Mouse (Mus musculus): ENCODE measurements around the gene Gm36210.
A peak's percentile ranks its signal among the peaks of the same experiment; 100 is the strongest.

Gene Gm36210

DNA sequence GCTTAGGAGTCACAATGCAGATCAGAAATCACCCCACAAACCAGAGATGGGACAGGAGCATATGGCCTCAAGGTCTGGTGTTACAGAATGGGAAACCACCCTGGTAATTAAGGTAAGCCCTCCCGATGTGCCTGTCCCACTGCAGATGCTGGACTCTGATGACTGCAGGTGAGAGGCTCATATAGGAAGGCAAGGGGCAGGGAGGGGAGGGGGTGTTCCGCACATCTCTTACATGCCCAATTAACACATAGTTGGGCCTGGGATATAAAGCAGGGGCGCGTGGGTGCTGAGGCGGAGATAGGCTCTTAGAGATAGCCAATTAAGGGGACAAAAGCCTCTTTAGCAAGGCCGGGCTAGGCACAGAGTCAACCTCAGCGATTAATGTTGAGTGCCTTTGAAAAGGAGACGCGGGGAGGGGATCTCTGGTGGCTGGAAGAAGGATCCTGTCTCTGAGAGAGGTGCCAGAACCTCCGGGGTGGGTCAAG is at the start of gene Gm36210:
Gene Gm36210 (minus strand): TSS at position 51 of the 485 bp plus-strand sequence.
- H3K27me3 ChIP-seq (ENCODE audit: insufficient read depth, low read length): no peaks in the 10 kb centered on the region
- peak within 1 kb of the TSS; percentile 48 for H3K4me3 ChIP-seq (replicated peaks; ENCODE audit: low read length)
- peaks cover 74% of the 10 kb centered on the region for H3K36me3 ChIP-seq (ENCODE audit: insufficient read depth, low read length)
- H3K4me1 ChIP-seq (replicated peaks; ENCODE audit: low read depth, low read length): peaks cover 86% of the 10 kb centered on the region
- no peaks in the 10 kb centered on the region for H3K9me3 ChIP-seq (ENCODE audit: low read length)
- TF ChIP-seq POU5F1 (IDR thresholded peaks at IDR 0.05; ENCODE audit: borderline replicate concordance, low read length): no peak
- TF ChIP-seq NANOG (IDR thresholded peaks at IDR 0.05; ENCODE audit: borderline replicate concordance, low read length): no peak
- no peak for TF ChIP-seq CTCF (conservative IDR thresholded peaks at IDR 0.05; ENCODE audit: low read length)

- TF ChIP-seq CTCF (conservative IDR thresholded peaks at IDR 0.05; ENCODE audit: low read length) (no peak), NANOG (IDR thresholded peaks at IDR 0.05; ENCODE audit: borderline replicate concordance, low read length) (no peak), POU5F1 (IDR thresholded peaks at IDR 0.05; ENCODE audit: borderline replicate concordance, low read length) (no peak)
- H3K4me1 ChIP-seq (replicated peaks; ENCODE audit: low read depth, low read length): peaks cover 30% of the 10 kb centered on the region
- no peaks in the 10 kb centered on the region for H3K9me3 ChIP-seq (ENCODE audit: low read length)
- no peaks in the 10 kb centered on the region for H3K36me3 ChIP-seq (ENCODE audit: insufficient read depth, low read length)
- no peak overlapping the region for H3K4me3 ChIP-seq (replicated peaks; ENCODE audit: low read length)
- H3K27me3 ChIP-seq (ENCODE audit: insufficient read depth, low read length): no peaks in the 10 kb centered on the region; the same call in 1 of the 2 replicates
These were observed 47.6 kb upstream of the Gm36210 start for GRCm38 (mm10) chr7:4953815-4954445.

- TF ChIP-seq NANOG (IDR thresholded peaks at IDR 0.05; ENCODE audit: borderline replicate concordance, low read length): no peak
- no peak for TF ChIP-seq POU5F1 (IDR thresholded peaks at IDR 0.05; ENCODE audit: borderline replicate concordance, low read length)
- no peak for TF ChIP-seq CTCF (conservative IDR thresholded peaks at IDR 0.05; ENCODE audit: low read length)
- no peaks in the 10 kb centered on the region; the same call in 1 of the 2 replicates for H3K27me3 ChIP-seq (ENCODE audit: insufficient read depth, low read length)
- H3K9me3 ChIP-seq (ENCODE audit: low read length): no peaks in the 10 kb centered on the region
- H3K4me1 ChIP-seq (replicated peaks; ENCODE audit: low read depth, low read length): peaks cover 35% of the 10 kb centered on the region
- no peak overlapping the region for H3K4me3 ChIP-seq (replicated peaks; ENCODE audit: low read length)
- no peaks in the 10 kb centered on the region for H3K36me3 ChIP-seq (ENCODE audit: insufficient read depth, low read length)
These were observed 44.4 kb upstream of the Gm36210 start for GRCm38 (mm10) chr7:4950561-4951342.

- peaks cover 6% of the 10 kb centered on the region; the same call in 1 of the 2 replicates for H3K27me3 ChIP-seq (ENCODE audit: insufficient read depth, low read length)
- no peak overlapping the region for H3K4me3 ChIP-seq (replicated peaks; ENCODE audit: low read length)
- H3K9me3 ChIP-seq (ENCODE audit: low read length): no peaks in the 10 kb centered on the region
- TF ChIP-seq POU5F1 (IDR thresholded peaks at IDR 0.05; ENCODE audit: borderline replicate concordance, low read length) (no peak), CTCF (conservative IDR thresholded peaks at IDR 0.05; ENCODE audit: low read length) (no peak), NANOG (IDR thresholded peaks at IDR 0.05; ENCODE audit: borderline replicate concordance, low read length) (no peak)
- peaks cover 35% of the 10 kb centered on the region for H3K4me1 ChIP-seq (replicated peaks; ENCODE audit: low read depth, low read length)
- H3K36me3 ChIP-seq (ENCODE audit: insufficient read depth, low read length): no peaks in the 10 kb centered on the region
These were observed 42.1 kb upstream of the Gm36210 start for GRCm38 (mm10) chr7:4948386-4948785.

DNA sequence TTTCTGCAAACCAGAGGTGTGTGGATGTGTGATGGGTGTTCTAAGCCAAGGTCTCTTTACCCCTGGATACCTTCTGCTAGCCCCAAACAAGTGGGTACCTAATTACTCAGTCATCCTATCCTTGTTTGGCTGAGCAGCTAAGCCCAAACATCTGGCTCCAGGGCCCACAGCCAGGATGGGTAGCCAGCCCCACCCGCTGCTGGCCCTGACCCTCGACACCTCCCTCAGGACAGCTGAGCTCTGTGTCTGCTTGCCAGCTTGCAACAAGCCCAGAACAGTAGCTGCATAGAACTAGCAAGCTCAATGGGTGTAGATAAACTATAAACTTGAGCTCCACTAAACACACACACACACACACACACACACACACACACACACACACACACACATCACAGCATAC is 41.5 kb upstream of the Gm36210 start:
- Histone ChIP-seq H3K4me1 (replicated peaks; ENCODE audit: low read depth, low read length) (peaks cover 34% of the 10 kb centered on the region), H3K36me3 (ENCODE audit: insufficient read depth, low read length) (no peaks in the 10 kb centered on the region), H3K9me3 (ENCODE audit: low read length) (no peaks in the 10 kb centered on the region), H3K27me3 (ENCODE audit: insufficient read depth, low read length) (peaks cover 6% of the 10 kb centered on the region; the same call in 1 of the 2 replicates), H3K4me3 (replicated peaks; ENCODE audit: low read length) (no peak overlapping the region)
- no peak for TF ChIP-seq POU5F1 (IDR thresholded peaks at IDR 0.05; ENCODE audit: borderline replicate concordance, low read length)
- no peak for TF ChIP-seq CTCF (conservative IDR thresholded peaks at IDR 0.05; ENCODE audit: low read length)
- TF ChIP-seq NANOG (IDR thresholded peaks at IDR 0.05; ENCODE audit: borderline replicate concordance, low read length): no peak

GRCm38 (mm10) chr7:4943223-4943815 is 37.0 kb upstream of the Gm36210 start:
- H3K4me1 ChIP-seq (replicated peaks; ENCODE audit: low read depth, low read length): peaks cover 15% of the 10 kb centered on the region

DNA sequence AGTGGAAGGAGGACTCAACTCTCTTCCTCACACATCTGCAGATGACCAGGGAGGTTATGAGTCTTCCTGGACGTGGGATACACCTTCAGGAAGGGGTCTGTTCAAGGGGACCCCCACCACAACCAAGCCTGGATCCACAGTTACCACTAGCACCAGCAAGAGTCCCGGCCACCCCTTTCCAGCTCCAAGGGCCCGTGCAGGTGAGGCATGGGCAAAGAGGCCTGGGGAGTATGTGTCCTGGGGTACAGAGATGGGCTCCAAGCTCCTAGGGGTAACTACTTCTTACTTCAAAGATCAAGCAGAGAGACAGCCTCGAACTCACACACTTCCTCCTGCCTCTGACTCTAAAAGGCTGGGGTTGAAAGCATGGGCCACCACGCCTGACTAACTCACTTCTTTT is 36.4 kb upstream of the Gm36210 start:
- Histone ChIP-seq H3K4me3 (replicated peaks; ENCODE audit: low read length) (no peak overlapping the region), H3K4me1 (replicated peaks; ENCODE audit: low read depth, low read length) (peaks cover 15% of the 10 kb centered on the region), H3K9me3 (ENCODE audit: low read length) (no peaks in the 10 kb centered on the region), H3K27me3 (ENCODE audit: insufficient read depth, low read length) (peaks cover 9% of the 10 kb centered on the region; the same call in 1 of the 2 replicates), H3K36me3 (ENCODE audit: insufficient read depth, low read length) (no peaks in the 10 kb centered on the region)
- TF ChIP-seq NANOG (IDR thresholded peaks at IDR 0.05; ENCODE audit: borderline replicate concordance, low read length) (no peak), CTCF (conservative IDR thresholded peaks at IDR 0.05; ENCODE audit: low read length) (no peak), POU5F1 (IDR thresholded peaks at IDR 0.05; ENCODE audit: borderline replicate concordance, low read length) (no peak)

More at GRCm38 (mm10) chr7:4943223-4943815, 37.0 kb upstream of the Gm36210 start:
- Histone ChIP-seq H3K4me3 (replicated peaks; ENCODE audit: low read length) (peak overlapping the region; percentile 64), H3K27me3 (ENCODE audit: insufficient read depth, low read length) (peaks cover 9% of the 10 kb centered on the region; the same call in 1 of the 2 replicates), H3K36me3 (ENCODE audit: insufficient read depth, low read length) (no peaks in the 10 kb centered on the region), H3K9me3 (ENCODE audit: low read length) (no peaks in the 10 kb centered on the region)
- TF ChIP-seq POU5F1 (IDR thresholded peaks at IDR 0.05; ENCODE audit: borderline replicate concordance, low read length) (no peak), CTCF (conservative IDR thresholded peaks at IDR 0.05; ENCODE audit: low read length) (peak; percentile 92)

GRCm38 (mm10) chr7:4940068-4940479 is 33.8 kb upstream of the Gm36210 start:
- H3K4me3 ChIP-seq (replicated peaks; ENCODE audit: low read length): no peak overlapping the region
- H3K4me1 ChIP-seq (replicated peaks; ENCODE audit: low read depth, low read length): peaks cover 19% of the 10 kb centered on the region
- H3K9me3 ChIP-seq (ENCODE audit: low read length): no peaks in the 10 kb centered on the region
- H3K27me3 ChIP-seq (ENCODE audit: insufficient read depth, low read length): 0 out of 2 replicates have a peak, but pooled peaks cover 9% of the 10 kb centered on the region
- TF ChIP-seq CTCF (conservative IDR thresholded peaks at IDR 0.05; ENCODE audit: low read length) (peak; percentile 87), POU5F1 (IDR thresholded peaks at IDR 0.05; ENCODE audit: borderline replicate concordance, low read length) (no peak), NANOG (IDR thresholded peaks at IDR 0.05; ENCODE audit: borderline replicate concordance, low read length) (no peak)
- H3K36me3 ChIP-seq (ENCODE audit: insufficient read depth, low read length): no peaks in the 10 kb centered on the region
